Mouse (Mus musculus) right cerebral cortex, postnatal 36 days (tissue): Measurements from ENCODE around the gene Rnf182.
A peak's percentile ranks its signal among the peaks of the same experiment; 100 is the strongest.

Source experiments
- DNase-seq, 2 experiments: peaks; one replicate each; pipeline ENCODE4 v3.0.0; 2022; ENCODE audit warnings: low spot score in 2 of 2, mixed read lengths in 1 of 2

Gene Rnf182

GRCm38 (mm10) chr13:43698506-43698905 lies 83.0 kb downstream of the Rnf182 start:
- DNase-seq, result no peak

- no peak for DNase-seq
Measured at GRCm38 (mm10) chr13:43703471-43703870, 88.0 kb downstream of the Rnf182 start.

- DNase-seq, result no peak
Measured at GRCm38 (mm10) chr13:43704533-43705116, 89.1 kb downstream of the Rnf182 start.

- peak; percentile 23 for DNase-seq
Measured at GRCm38 (mm10) chr13:43706387-43706786, 90.9 kb downstream of the Rnf182 start.

GRCm38 (mm10) chr13:43709529-43709928 lies 94.0 kb downstream of the Rnf182 start:
- no peak for DNase-seq

- DNase-seq, result peak; percentile 31 to 45
Measured at GRCm38 (mm10) chr13:43711708-43712314, 96.3 kb downstream of the Rnf182 start.

GRCm38 (mm10) chr13:43714741-43715140 lies 99.2 kb downstream of the Rnf182 start:
- DNase-seq, result peak; percentile 29 to 43

GRCm38 (mm10) chr13:43715466-43715865 lies 100.0 kb downstream of the Rnf182 start:
- no peak for DNase-seq

GRCm38 (mm10) chr13:43716514-43717036 lies 101.1 kb downstream of the Rnf182 start:
- no peak for DNase-seq

GRCm38 (mm10) chr13:43718173-43718572 lies 102.7 kb downstream of the Rnf182 start:
- DNase-seq, result no peak

- DNase-seq, result no peak
Measured at GRCm38 (mm10) chr13:43720496-43720895, 105.0 kb downstream of the Rnf182 start.
